ENCODE assay signal across 17 mouse cellular contexts in genomic region chr13:117234486-117234885, GRCm38 (mm10). TPM values are rescaled to one million over a fixed set of nuclear protein-coding genes. Genes with fewer than 3 reads are reported as not detected.
"Had no signal": no experiment of that assay in that cellular context is flagged by ENCODE, and none has a peak within 500 bp of the region (broad histone marks: within the 10 kb centered on the region; RNA-seq: fewer than 3 reads in every experiment).

No protein-coding gene starts in this region.

- H3K9ac ChIP-seq: limb, embryonic 13.5 days; liver, embryonic 14.5 days; neural tube, embryonic 15.5 days had no signal

- H3K9me3 ChIP-seq: limb, embryonic 13.5 days; midbrain, embryonic 10.5 days; neural tube, embryonic 15.5 days had no signal

- H3K4me3 ChIP-seq: limb, embryonic 13.5 days; midbrain, embryonic 10.5 days; myocyte; neural tube, embryonic 15.5 days had no signal

- H3K27me3 ChIP-seq: limb, embryonic 13.5 days; neural tube, embryonic 15.5 days had no signal

- H3K27ac ChIP-seq: liver, embryonic 14.5 days; midbrain, embryonic 10.5 days; neural tube, embryonic 15.5 days had no signal

- H3K4me2 ChIP-seq: limb, embryonic 13.5 days; neural tube, embryonic 15.5 days had no signal

- H3K36me3 ChIP-seq: limb, embryonic 13.5 days; neural tube, embryonic 15.5 days had no signal

- DNase-seq: kidney, postnatal 36 days; layer of hippocampus, adult 9-11 months; layer of hippocampus, postnatal 36 days; lung, adult 18-20 months; lung, postnatal 10 days; lung, postnatal 4 days; midbrain, embryonic 14.5 days; right cerebral cortex, adult 18-20 months; right cerebral cortex, postnatal 25 days; thymus, postnatal 4 days had no signal

RNA-seq across cellular contexts. Expression of gene Gm17509, which starts 13.6 kb away (rescaled TPM):
- polyA plus RNA-seq: liver, adult 2 months; small intestine, adult 2 months had no signal
